Mouse (Mus musculus): ENCODE measurements around the gene Zmym1.

DNA sequence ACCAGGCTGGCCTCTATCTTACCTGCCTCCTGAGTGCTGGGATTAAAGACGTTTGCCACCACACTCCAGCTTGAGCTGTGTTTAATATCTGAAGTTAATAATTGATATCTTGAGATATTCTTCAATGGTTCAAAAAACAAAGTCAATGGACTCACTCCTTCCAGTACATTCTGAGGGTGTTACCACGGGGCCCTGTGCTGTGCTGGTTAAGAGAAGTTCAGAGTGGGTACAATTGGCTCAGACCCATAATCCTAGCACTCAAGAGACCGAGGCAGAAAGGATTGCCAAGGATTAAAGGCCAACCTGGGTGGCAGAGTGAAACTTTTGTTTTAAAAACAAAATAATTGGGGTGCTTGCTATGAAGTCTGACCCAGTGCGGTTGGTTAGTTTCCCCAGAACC, 44.6 kb downstream of the Zmym1 start:
- no peak for TF ChIP-seq GATA1 (IDR thresholded peaks at IDR 0.05; ENCODE audit: borderline replicate concordance, low read length)
- TF ChIP-seq FLI1 (IDR thresholded peaks at IDR 0.05; ENCODE audit: low read length) = no peak
